Comparison of ENCODE assay signal across 1 mouse cellular context in the genomic region with DNA sequence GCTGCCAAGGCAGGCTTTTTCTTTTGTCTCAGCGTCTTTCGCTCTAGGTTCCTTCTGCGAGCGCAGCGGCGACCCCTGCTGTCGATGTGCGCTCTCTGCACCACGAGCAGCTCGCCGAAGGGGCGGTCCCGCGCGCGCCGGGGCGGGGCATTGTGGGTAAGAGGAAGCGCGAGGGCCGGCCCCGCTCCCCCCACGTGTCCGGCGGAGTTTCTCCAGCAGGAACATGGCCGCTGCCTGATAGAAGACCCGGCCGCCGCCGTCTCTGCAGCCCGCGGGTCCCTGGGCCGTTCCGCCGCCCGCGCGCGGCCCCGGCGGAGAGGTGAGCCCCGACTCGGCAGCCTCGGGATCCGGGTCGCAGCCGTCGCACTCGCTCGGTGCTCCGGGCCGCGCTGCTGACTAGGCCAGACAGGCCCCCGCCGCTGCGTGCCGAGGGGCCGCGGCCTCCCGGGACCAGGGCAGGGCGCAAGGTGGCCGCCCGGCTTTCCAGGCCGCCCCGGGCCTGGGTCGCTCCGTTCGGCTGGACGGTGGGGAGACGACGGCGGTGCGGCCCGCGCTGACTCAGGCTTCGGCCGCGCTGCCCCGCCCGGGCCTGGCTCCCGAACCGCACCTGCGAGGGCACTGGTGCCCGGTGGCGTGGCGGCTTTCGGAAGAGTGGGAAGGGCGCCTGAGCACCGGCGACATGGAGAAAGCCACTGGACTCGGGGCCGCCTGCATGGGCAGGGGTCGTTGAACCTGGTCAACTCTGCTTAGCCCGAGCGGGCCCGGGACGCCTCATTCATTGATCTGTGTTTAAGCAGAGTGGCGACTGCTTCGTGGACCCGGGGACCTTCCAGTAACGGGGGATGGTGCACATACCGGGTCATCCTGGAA.
TF ChIP-seq lines count a peak whose summit lies in the region.

A gene (plus strand): TSS at position 153 of the 870 bp plus-strand sequence.

TF ChIP-seq in MEL, 35 proteins besides CTCF, POLR2A, EP300 and RAD21 (continued from another document):
- TF ChIP-seq USF2 (IDR thresholded peaks at IDR 0.05; ENCODE audit: borderline replicate concordance in 1 of 2, insufficient read depth in 1 of 2, low read depth in 1 of 2, low read length in 2 of 2) (no peak), TBP (IDR thresholded peaks at IDR 0.05; ENCODE audit: low read depth, low read length) (no peak), MEF2A (IDR thresholded peaks at IDR 0.05; ENCODE audit: extremely low read depth, insufficient replicate concordance, low read depth, low read length, poor library complexity, severe bottlenecking) (0 out of 2 replicates have a peak, but pooled peaks have one; percentile 28), MAX (IDR thresholded peaks at IDR 0.05; ENCODE audit: low read length) (peak; percentile 85), CHD2 (IDR thresholded peaks at IDR 0.05; ENCODE audit: low read length) (no peak), POLR2AphosphoS2 (IDR thresholded peaks at IDR 0.05; ENCODE audit: low read length) (no peak)
